Mouse (Mus musculus) liver, postnatal 0 days (tissue): ENCODE data around the gene Ccdc194. TPM values are rescaled to one million over a fixed set of nuclear protein-coding genes. Genes with fewer than 3 reads are reported as not detected.

Experiments used
- ATAC-seq: fragments of 200-750 bp; cut with Nextera tagmentation; 2 replicates; pipeline ENCODE4 v1.8.0; 2017; ENCODE audit warnings: mild to moderate bottlenecking, moderate library complexity
- DNase-seq: peaks from one replicate; pipeline ENCODE4 v3.0.0-alpha.2; 2016
- H3K27ac ChIP-seq: fragments of 300-500 bp; sonication (generic); 2 replicates; pipeline ENCODE4 v1.5.1; 2014; ENCODE audit warnings: antibody characterized with exemption, moderate library complexity, mild to moderate bottlenecking, low read depth
- H3K27me3 ChIP-seq: fragments of 300-500 bp; sonication (generic); 2 replicates; pipeline ENCODE4 v1.6.1; 2014; ENCODE audit warnings: low read length, control low read depth, mixed read lengths; ENCODE audit not compliant: insufficient read depth
- H3K36me3 ChIP-seq: fragments of 300-500 bp; sonication (generic); replicated peaks from 2 replicates; pipeline ENCODE4 v1.6.1; 2014; ENCODE audit warnings: mild to moderate bottlenecking, control low read depth, low read length, moderate library complexity, mixed read lengths; ENCODE audit not compliant: insufficient read depth
- H3K4me1 ChIP-seq: fragments of 300-500 bp; sonication (generic); 2 replicates; pipeline ENCODE4 v1.6.1; 2014; ENCODE audit warnings: antibody characterized with exemption, mild to moderate bottlenecking, control low read depth; ENCODE audit not compliant: insufficient read depth
- H3K4me2 ChIP-seq: fragments of 300-500 bp; sonication (generic); 2 replicates; pipeline ENCODE4 v1.6.1; 2014; ENCODE audit warnings: low read depth, mild to moderate bottlenecking, low read length, moderate library complexity, mixed read lengths
- H3K4me3 ChIP-seq: fragments of 300-500 bp; sonication (generic); 2 replicates; pipeline ENCODE4 v1.5.1; 2014; ENCODE audit warnings: low read depth, low read length
- H3K9ac ChIP-seq: fragments of 300-500 bp; sonication (generic); replicated peaks from 2 replicates; pipeline ENCODE4 v1.6.1; 2014; ENCODE audit warnings: mild to moderate bottlenecking, moderate library complexity
- H3K9me3 ChIP-seq: fragments of 300-500 bp; sonication (generic); 2 replicates; pipeline ENCODE4 v1.6.1; 2016; ENCODE audit warnings: mild to moderate bottlenecking, control low read depth, low read length, mixed read lengths
- CTCF ChIP-seq: sonication (generic); IDR thresholded peaks from 2 replicates; pipeline ENCODE4 v1.5.1; 2016; ENCODE audit warnings: antibody characterized with exemption, low read depth
- EP300 ChIP-seq: IDR thresholded peaks from 2 replicates; pipeline ENCODE4 v1.6.1; 2016; ENCODE audit warnings: antibody characterized with exemption, low read depth, mild to moderate bottlenecking
- WGBS: fragments of 180-500 bp; shearing (Covaris S2); extraction: QIAGEN DNeasy Blood & Tissue Kit; methylation state at CpG from one replicate; pipeline ENCODE4 v1.1.7; 2014; ENCODE audit not compliant: insufficient replicate concordance; 5-methylcytosine and 5-hydroxymethylcytosine counted together
- polyA plus RNA-seq: library from polyadenylated mRNA; unstranded; fragments of >200 nt; fragmentation: Nextera tagmentation; extraction: Ambion mirVana; gene quantifications from 2 replicates; pipeline ENCODE4 v1.2.1, GENCODE M21; 2015

The Ccdc194 gene
- polyA plus RNA-seq, 1 experiment from 2014 or later: not detected

DNA sequence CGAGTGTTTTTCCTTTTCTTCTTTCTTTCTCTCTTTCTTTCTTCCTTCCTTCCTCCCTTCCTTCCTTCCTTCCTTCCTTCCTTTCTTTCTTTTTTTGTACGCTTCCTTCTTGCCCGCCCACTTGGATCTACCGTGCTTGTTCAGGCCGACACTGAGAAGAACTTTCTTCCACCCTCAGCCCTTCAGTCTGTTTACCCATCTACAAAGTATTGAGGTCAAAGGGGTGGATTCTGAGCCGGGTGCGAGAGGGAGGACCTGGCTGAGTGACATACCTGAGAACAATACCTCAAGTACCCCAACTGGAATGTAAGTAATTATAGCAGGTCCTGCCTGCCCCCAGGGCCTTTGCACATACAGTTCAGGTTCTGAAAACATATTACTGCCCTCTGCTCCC, 39.4 kb downstream of the Ccdc194 start:
- Histone ChIP-seq H3K27me3 (no peaks in the 10 kb centered on the region), H3K27ac (no peak overlapping the region), H3K4me2 (peak overlapping the region; percentile 78), H3K4me3 (peak overlapping the region; percentile 57; the same call in 1 of the 2 replicates), H3K9ac (no peak overlapping the region), H3K36me3 (peaks cover 6% of the 10 kb centered on the region; the same call in 1 of the 2 replicates), H3K4me1 (peaks cover 22% of the 10 kb centered on the region), H3K9me3 (no peaks in the 10 kb centered on the region)
- DNase-seq: no peak
- ATAC-seq: no peak
- no peak for TF ChIP-seq EP300
- TF ChIP-seq CTCF: no peak
- 19% methylated on average over 7 of the region's 7 CpGs for WGBS

DNA sequence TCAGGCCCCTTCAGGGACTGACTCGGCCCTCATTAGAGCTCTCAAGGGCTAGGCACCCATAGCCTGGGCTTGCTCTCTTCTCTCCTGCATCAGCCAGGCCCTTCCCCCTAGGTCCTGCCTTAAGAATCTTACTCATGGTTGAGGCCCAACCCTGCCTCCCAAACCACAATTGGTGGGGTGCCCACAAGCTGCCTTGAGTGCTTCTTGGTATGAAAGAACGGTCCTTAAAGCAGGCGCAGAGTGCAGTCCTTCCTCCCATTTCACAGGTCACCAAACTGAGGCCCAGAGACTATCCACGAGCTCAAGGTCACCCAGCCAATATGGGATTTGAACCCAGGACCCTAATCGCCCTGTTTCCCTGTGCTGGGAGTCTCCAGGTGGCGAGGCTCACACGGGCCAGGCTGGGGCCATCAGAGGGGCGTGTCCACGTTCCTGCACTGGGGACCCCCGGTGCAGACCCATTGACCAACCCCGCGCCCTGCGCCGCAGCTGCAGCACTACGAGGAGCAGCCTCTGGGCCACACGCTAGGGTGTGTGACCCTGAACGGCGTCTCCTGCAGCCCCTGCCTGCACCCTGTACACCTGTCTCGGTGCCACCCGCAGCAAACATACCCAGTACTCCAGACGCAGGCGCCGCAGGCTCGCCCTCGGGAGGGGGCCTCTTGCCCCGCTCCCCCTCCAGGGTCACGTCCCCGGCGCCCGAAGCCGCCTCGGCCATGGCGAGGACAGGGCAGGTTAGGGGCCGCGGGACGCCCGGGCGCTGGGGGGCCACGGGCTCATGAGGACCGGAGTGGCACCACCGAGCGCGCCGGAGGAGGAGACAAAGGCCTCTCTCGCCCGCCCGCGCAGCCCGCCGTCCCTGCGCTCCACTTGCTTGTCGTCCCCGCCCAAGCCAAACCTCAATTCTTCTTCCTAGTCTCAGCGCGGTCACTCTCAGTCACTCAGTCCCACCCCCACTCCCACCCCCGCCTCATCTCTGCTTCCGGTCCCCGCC, 40.1 kb downstream of the Ccdc194 start, which contains the start of gene Ano8:
TSS of gene Ano8 (minus strand) at position 822 of the 994 bp plus-strand sequence.
- TF ChIP-seq EP300 (no peak), CTCF (no peak)
- DNase-seq (peak; percentile 77), ATAC-seq (peak; percentile 9; the same call in 1 of the 2 replicates)
- no peaks in the 10 kb centered on the region; the same call in 1 of the 2 replicates for H3K27me3 ChIP-seq
- H3K4me3 ChIP-seq: peak within 1 kb of the TSS; percentile 57
- H3K4me1 ChIP-seq: peaks cover 22% of the 10 kb centered on the region
- no peaks in the 10 kb centered on the region for H3K9me3 ChIP-seq
- H3K36me3 ChIP-seq: 0 out of 2 replicates have a peak, but pooled peaks cover 3% of the 10 kb centered on the region
- H3K27ac ChIP-seq: no peak within 1 kb of the TSS
- 6% methylated on average over 43 of the region's 58 CpGs for WGBS
- peak within 1 kb of the TSS; percentile 78 for H3K4me2 ChIP-seq
- peak within 1 kb of the TSS; percentile 62 for H3K9ac ChIP-seq

DNA sequence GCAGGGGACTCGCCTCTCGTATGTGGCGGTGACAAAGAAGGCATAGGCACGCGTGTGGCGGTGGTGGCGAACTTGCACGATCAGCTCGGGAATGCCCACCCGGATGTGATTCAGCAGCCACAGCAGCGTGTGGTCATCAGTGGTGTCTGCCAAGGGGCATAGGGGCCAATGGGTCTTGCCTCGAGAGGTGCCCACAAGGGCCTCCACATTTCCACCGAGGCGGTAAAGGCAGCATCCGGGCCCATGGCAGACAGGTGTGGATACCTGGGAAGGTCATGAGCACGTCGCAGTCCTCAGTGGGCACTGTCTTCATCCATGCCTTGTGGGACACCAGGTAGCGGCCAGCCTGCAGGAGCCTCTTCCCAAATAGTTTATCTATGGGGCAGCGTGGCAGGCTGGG, 40.8 kb downstream of the Ccdc194 start:
- Histone ChIP-seq H3K9me3 (no peaks in the 10 kb centered on the region), H3K4me2 (0 out of 2 replicates have a peak overlapping the region, but pooled peaks have one; percentile 78), H3K27me3 (no peaks in the 10 kb centered on the region; the same call in 1 of the 2 replicates), H3K9ac (no peak overlapping the region), H3K4me1 (peaks cover 22% of the 10 kb centered on the region), H3K4me3 (no peak overlapping the region), H3K27ac (no peak overlapping the region), H3K36me3 (no peaks in the 10 kb centered on the region)
- ATAC-seq (no peak), DNase-seq (no peak)
- no peak for TF ChIP-seq CTCF
- TF ChIP-seq EP300: no peak
- 89% methylated on average over 19 of the region's 19 CpGs for WGBS

DNA sequence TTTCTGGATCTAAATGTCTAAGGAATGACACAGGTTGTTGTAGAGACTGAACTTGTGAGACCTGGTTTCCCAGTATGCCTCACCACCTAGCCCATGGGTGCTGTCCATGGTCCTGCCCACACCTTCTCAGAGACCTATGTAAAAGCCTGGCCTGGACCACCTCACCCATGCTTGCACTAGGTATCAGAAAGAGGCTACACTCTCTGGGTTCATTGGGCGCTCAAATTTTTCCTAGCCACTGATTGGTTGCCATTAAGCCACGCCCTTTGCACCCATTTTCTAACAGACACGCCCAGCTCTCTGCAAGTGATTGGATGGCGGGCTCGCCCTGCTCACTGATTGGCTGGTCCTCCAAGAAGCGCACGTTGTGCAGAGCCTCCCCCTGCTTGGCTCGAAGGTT, 41.6 kb downstream of the Ccdc194 start:
- TF ChIP-seq EP300: no peak
- TF ChIP-seq CTCF: no peak
- no peak overlapping the region for H3K27ac ChIP-seq
- ATAC-seq (no peak), DNase-seq (peak; percentile 72)
- no peaks in the 10 kb centered on the region for H3K36me3 ChIP-seq
- no peak overlapping the region for H3K4me3 ChIP-seq
- H3K9ac ChIP-seq: no peak overlapping the region
- no peak overlapping the region for H3K4me2 ChIP-seq
- H3K9me3 ChIP-seq: no peaks in the 10 kb centered on the region
- H3K4me1 ChIP-seq: peaks cover 13% of the 10 kb centered on the region
- H3K27me3 ChIP-seq: no peaks in the 10 kb centered on the region; the same call in 1 of the 2 replicates
- WGBS: 59% methylated on average over 8 of the region's 8 CpGs

DNA sequence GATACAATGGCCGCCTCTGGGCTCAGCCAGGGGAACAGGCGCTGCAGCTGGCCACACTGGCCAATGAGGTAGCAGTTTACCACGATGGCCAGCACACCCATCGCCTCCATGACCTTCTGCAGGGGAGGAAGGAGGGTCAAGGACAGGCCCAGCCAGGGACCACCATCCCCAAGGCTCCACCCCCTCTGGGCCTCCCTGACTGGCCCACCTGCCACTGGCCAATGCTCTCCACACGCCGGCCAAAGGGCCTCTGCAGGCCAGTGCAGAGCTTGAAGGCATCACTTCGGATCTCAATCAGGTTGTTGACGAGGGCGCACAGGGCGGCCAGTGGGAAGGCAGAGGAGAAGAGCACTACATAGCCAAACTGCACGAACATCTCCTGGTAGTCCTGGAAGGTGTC, 46.6 kb downstream of the Ccdc194 start:
- WGBS: 84% methylated on average over 11 of the region's 11 CpGs
- Histone ChIP-seq H3K4me1 (no peaks in the 10 kb centered on the region; the same call in 1 of the 2 replicates), H3K36me3 (peaks cover 16% of the 10 kb centered on the region), H3K27me3 (no peaks in the 10 kb centered on the region; the same call in 1 of the 2 replicates), H3K4me2 (no peak overlapping the region), H3K27ac (no peak overlapping the region), H3K4me3 (no peak overlapping the region), H3K9me3 (no peaks in the 10 kb centered on the region), H3K9ac (no peak overlapping the region)
- TF ChIP-seq EP300: no peak
- DNase-seq: no peak
- ATAC-seq: no peak

DNA sequence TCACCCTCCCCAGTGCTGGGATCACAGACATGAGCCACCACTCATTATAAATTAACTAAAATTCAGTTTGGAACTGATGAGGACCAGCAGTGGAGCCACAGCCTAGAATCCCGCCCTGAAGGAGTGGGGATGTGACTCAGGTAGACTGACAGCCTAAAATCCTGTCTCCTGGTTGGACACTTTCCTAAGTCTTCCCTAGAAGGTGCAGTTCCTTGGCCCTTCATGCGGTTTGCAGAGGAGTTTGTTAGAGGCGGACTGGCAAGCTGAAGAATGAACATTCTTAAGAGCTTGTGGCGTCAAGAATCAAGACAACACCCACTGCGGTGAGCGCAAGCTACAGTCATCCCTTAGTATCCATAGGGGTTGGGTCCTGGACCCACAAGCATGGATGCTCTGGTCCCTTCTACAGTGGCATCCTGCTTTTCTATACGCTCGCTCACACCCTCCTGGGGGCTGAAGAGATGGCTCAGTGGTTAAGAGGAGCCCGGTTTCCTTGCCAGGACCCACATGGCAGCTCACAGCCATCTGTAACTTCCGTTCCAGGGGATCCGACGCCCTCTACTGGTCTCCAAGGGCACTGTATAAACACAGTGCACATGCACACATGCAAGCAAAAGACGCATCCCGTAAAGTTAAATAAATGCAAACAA, 48.2 kb downstream of the Ccdc194 start:
- DNase-seq: no peak
- Histone ChIP-seq H3K9ac (no peak overlapping the region), H3K36me3 (peaks cover 31% of the 10 kb centered on the region), H3K4me1 (no peaks in the 10 kb centered on the region; the same call in 1 of the 2 replicates), H3K4me3 (peak overlapping the region; percentile 55; the same call in 1 of the 2 replicates), H3K4me2 (peak overlapping the region; percentile 90), H3K9me3 (no peaks in the 10 kb centered on the region), H3K27ac (no peak overlapping the region), H3K27me3 (no peaks in the 10 kb centered on the region; the same call in 1 of the 2 replicates)
- TF ChIP-seq CTCF: peak; percentile 67
- TF ChIP-seq EP300: no peak
- ATAC-seq: no peak
- 46% methylated on average over 14 of the region's 14 CpGs for WGBS
